Comparison of ENCODE assay signal across 8 mouse cellular contexts in the genomic region with DNA sequence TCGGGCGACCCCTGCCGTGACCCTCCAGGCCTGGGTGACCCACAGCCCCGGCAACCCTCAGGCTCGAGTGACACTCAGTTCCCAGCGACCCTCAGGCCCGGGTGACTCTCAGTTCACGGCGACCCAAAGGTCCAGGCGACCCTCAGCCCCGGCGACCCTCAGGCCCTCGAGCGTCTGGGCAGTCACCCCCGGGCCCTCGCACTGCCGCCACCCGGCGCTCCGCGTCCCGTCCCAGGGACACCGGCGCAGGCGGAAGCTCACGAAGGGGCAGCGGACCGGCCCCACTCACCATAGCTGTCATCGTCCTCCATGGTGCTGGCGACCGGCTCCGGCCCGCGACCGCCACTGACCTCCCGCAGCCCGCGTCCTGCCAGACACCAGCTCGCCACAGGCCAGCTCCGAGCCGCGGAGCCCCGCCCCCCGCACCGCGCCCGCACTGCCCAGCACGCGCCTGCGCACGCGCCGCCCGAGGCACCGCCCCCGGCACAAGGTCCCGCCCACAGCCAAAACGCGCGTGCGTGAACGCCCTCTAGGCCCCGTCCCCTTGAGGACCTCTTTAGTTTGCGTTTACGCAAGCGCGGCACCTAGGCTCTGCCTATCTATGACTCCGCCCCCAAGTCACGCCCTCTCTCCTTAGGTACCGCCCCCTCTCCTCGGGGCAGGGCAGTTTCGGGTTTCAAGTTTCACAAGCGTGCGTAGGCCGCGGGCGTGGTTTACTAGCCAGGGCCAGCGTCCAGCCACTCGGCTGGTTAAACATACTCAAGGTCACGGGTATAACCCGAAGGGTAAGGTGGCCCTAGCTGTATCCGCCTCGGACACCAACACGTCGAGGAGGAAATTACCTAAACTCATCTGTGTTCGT. TPM values are rescaled to one million over a fixed set of nuclear protein-coding genes. Genes with fewer than 3 reads are reported as not detected.
DNase-seq lines count a peak whose midpoint lies in the region; ATAC-seq and TF ChIP-seq lines count a peak whose summit lies in the region.

Gene Cyth1, minus strand, starts transcription at position 443 of the 862 bp plus-strand sequence.

- peak; percentile 96 for ATAC-seq in embryonic facial prominence, embryonic 15.5 days (ENCODE audit: insufficient number of reproducible peaks, low FRiP score, low TSS enrichment, low read depth)
- ATAC-seq in limb, embryonic 14.5 days (ENCODE audit: low FRiP score, low read depth) = peak; percentile 97
- ATAC-seq in midbrain, postnatal 0 days (ENCODE audit: low FRiP score) = peak; percentile 95

- WGBS in bone marrow, adult 2 months = under 1% methylated on average over 86 of the region's 86 CpGs
- under 1% methylated on average over 86 of the region's 86 CpGs for WGBS in embryonic facial prominence, embryonic 15.5 days
- WGBS in limb, embryonic 14.5 days = 0% methylated on average over 77 of the region's 86 CpGs
- under 1% methylated on average over 74 of the region's 86 CpGs for WGBS in midbrain, postnatal 0 days

- no peaks in the 10 kb centered on the region for H3K36me3 ChIP-seq in embryonic facial prominence, embryonic 15.5 days
- H3K36me3 ChIP-seq in limb, embryonic 14.5 days (ENCODE audit: control insufficient read depth, insufficient read depth, low read length) = no peaks in the 10 kb centered on the region
- no peaks in the 10 kb centered on the region for H3K36me3 ChIP-seq in midbrain, postnatal 0 days (ENCODE audit: insufficient read depth, low read length)

- no peak for TF ChIP-seq CTCF in bone marrow, adult 2 months (IDR thresholded peaks at IDR 0.05; ENCODE audit: control insufficient read depth, insufficient read depth, low read length)
- TF ChIP-seq CTCF in midbrain, postnatal 0 days (IDR thresholded peaks at IDR 0.05) = peak; percentile 9; the same call in 1 of the 2 replicates

- TF ChIP-seq POLR2A in bone marrow, adult 2 months (IDR thresholded peaks at IDR 0.05; ENCODE audit: borderline replicate concordance, control insufficient read depth, low read depth, low read length) = peak; percentile 67; the same call in 1 of the 2 replicates
- TF ChIP-seq POLR2A in limb, embryonic 14.5 days (IDR thresholded peaks at IDR 0.05; ENCODE audit: borderline replicate concordance, extremely low read depth, insufficient read depth, insufficient read length) = 0 out of 2 replicates have a peak, but pooled peaks have one; percentile 58

- peak; percentile 100 for DNase-seq in 416B (ENCODE audit: low read depth)
- DNase-seq in heart, adult 8-10 months (ENCODE audit: low spot score) = peak; percentile 100
- DNase-seq in kidney, adult 9 months = peak; percentile 100
- peak; percentile 98 for DNase-seq in limb, embryonic 14.5 days (ENCODE audit: low spot score)
- DNase-seq in midbrain, postnatal 0 days (ENCODE audit: low spot score) = peak; percentile 98
- peak; percentile 99 for DNase-seq in spleen, postnatal 14 days (ENCODE audit: low spot score in 2 of 2)

- no peaks in the 10 kb centered on the region for H3K9me3 ChIP-seq in embryonic facial prominence, embryonic 15.5 days (replicated peaks)
- no peaks in the 10 kb centered on the region for H3K9me3 ChIP-seq in limb, embryonic 14.5 days (ENCODE audit: control insufficient read depth, low read length)
- H3K9me3 ChIP-seq in midbrain, postnatal 0 days (ENCODE audit: low read length) = no peaks in the 10 kb centered on the region

- peak within 1 kb of the TSS; percentile 92 for H3K4me3 ChIP-seq in bone marrow, adult 2 months (replicated peaks; ENCODE audit: control insufficient read depth, low read depth, low read length)
- H3K4me3 ChIP-seq in embryonic facial prominence, embryonic 15.5 days (replicated peaks) = peak within 1 kb of the TSS; percentile 90
- H3K4me3 ChIP-seq in limb, embryonic 14.5 days (replicated peaks; ENCODE audit: low read length) = peak within 1 kb of the TSS; percentile 88
- H3K4me3 ChIP-seq in midbrain, postnatal 0 days (ENCODE audit: low read depth, low read length) = peak within 1 kb of the TSS; percentile 90

- H3K9ac ChIP-seq in embryonic facial prominence, embryonic 15.5 days = peak within 1 kb of the TSS; percentile 82
- peak within 1 kb of the TSS; percentile 74 for H3K9ac ChIP-seq in limb, embryonic 14.5 days (ENCODE audit: low read depth, low read length, severe bottlenecking)
- H3K9ac ChIP-seq in midbrain, postnatal 0 days (replicated peaks; ENCODE audit: low read length, poor library complexity, severe bottlenecking) = peak within 1 kb of the TSS; percentile 75

- H3K27ac ChIP-seq in bone marrow, adult 2 months (ENCODE audit: control insufficient read depth, insufficient read depth, low read depth, low read length, poor library complexity) = peak within 1 kb of the TSS; percentile 81
- peak within 1 kb of the TSS; percentile 84 for H3K27ac ChIP-seq in embryonic facial prominence, embryonic 15.5 days (replicated peaks)
- peak within 1 kb of the TSS; percentile 61 for H3K27ac ChIP-seq in limb, embryonic 14.5 days (replicated peaks; ENCODE audit: low read depth, low read length)
- H3K27ac ChIP-seq in midbrain, postnatal 0 days (ENCODE audit: low read depth, low read length) = peak within 1 kb of the TSS; percentile 63

- H3K4me2 ChIP-seq in embryonic facial prominence, embryonic 15.5 days (replicated peaks) = peak within 1 kb of the TSS; percentile 86
- peak within 1 kb of the TSS; percentile 73 for H3K4me2 ChIP-seq in limb, embryonic 14.5 days (replicated peaks; ENCODE audit: low read depth, low read length, severe bottlenecking)
- H3K4me2 ChIP-seq in midbrain, postnatal 0 days (ENCODE audit: low read depth, low read length, poor library complexity, severe bottlenecking) = peak within 1 kb of the TSS; percentile 84

- no peaks in the 10 kb centered on the region for H3K27me3 ChIP-seq in embryonic facial prominence, embryonic 15.5 days
- no peaks in the 10 kb centered on the region for H3K27me3 ChIP-seq in limb, embryonic 14.5 days (ENCODE audit: control insufficient read depth, insufficient read depth, low read length)
- no peaks in the 10 kb centered on the region for H3K27me3 ChIP-seq in midbrain, postnatal 0 days (ENCODE audit: insufficient read depth, low read length)

- peaks cover 7% of the 10 kb centered on the region for H3K4me1 ChIP-seq in bone marrow, adult 2 months (ENCODE audit: control insufficient read depth, insufficient read depth, low read length)
- H3K4me1 ChIP-seq in embryonic facial prominence, embryonic 15.5 days = peaks cover 32% of the 10 kb centered on the region
- peaks cover 30% of the 10 kb centered on the region for H3K4me1 ChIP-seq in limb, embryonic 14.5 days (ENCODE audit: control insufficient read depth, insufficient read depth, low read length)
- H3K4me1 ChIP-seq in midbrain, postnatal 0 days (ENCODE audit: insufficient read depth, low read length) = peaks cover 10% of the 10 kb centered on the region; the same call in 1 of the 2 replicates

RNA-seq across cellular contexts. Expression of gene Cyth1, which starts in this region (rescaled TPM):
- 19.2 and 28.3 TPM in 2 replicates for polyA plus RNA-seq in bone marrow, adult 2 months (2011; ENCODE audit: insufficient read depth, insufficient read length, low replicate concordance, missing spikeins)
- polyA plus RNA-seq in embryonic facial prominence, embryonic 15.5 days (2015; fragmentation: Nextera tagmentation; extraction: Ambion mirVana) = 19.5 and 20.4 TPM in 2 replicates
- total RNA-seq in heart, adult 8-10 months (2022) = 10 to 100 TPM; 34.5 to 56.9 (median 50.9) TPM
- 22.3 and 22.4 TPM in 2 replicates for polyA plus RNA-seq in limb, embryonic 14.5 days (2012; rRNA removed)
- 13.1 and 13.5 TPM in 2 replicates for polyA plus RNA-seq in limb, embryonic 14.5 days (2014; fragmentation: Nextera tagmentation; extraction: Ambion mirVana)
- 40.2 and 54.1 TPM in 2 replicates for total RNA-seq in midbrain, postnatal 0 days (2014; rRNA removed)
- polyA plus RNA-seq in midbrain, postnatal 0 days (2015; fragmentation: Nextera tagmentation; extraction: Ambion mirVana) = 20.0 and 21.6 TPM in 2 replicates

Comparison
In these comparisons a context has a peak if more than half of its experiments do, and no peak if none do; other contexts are left out.
1. Peak in every context shown above with its lines: DNase-seq, ATAC-seq, H3K4me3 ChIP-seq and H3K27ac ChIP-seq.